Mouse (Mus musculus): ENCODE data around the gene Kcna7. TPM values are rescaled to one million over a fixed set of nuclear protein-coding genes. Genes with fewer than 3 reads are reported as not detected.

Kcna7 gene
- total RNA-seq, 2 experiments from 2014 or later = 68.4 to 95.8 TPM

- H3K4me3 ChIP-seq = peak overlapping the region; percentile 97
- intact Hi-C loops (cut with DNase I) = no loop called here
- peak overlapping the region; percentile 97 for H3K27ac ChIP-seq
- peak; percentile 90 for DNase-seq
- TF ChIP-seq CTCF (IDR thresholded peaks at IDR 0.05) = no peak
These were observed 53.5 kb downstream of the Kcna7 start for GRCm38 (mm10) chr7:45458748-45459563.

Small RNA genes within 50 kb of the gene (microRNA-seq; reads per million reads assigned to microRNA genes)
- not detected for gene Gm22133

Other genes starting within 250 kb of the Kcna7 start
- under 1 TPM; 0.31 to 0.36 TPM for gene Slc17a7, start 241.7 kb upstream of the Kcna7 start, total RNA-seq (2021)
- not detected for gene Gfy, start 226.1 kb upstream of the Kcna7 start, total RNA-seq (2021)
- not detected for gene Pth2, start 224.7 kb upstream of the Kcna7 start, total RNA-seq (2021)
- gene Ccdc155, start 200.8 kb upstream of the Kcna7 start, total RNA-seq (2021) = not detected
- gene Dkkl1, start 193.5 kb upstream of the Kcna7 start, total RNA-seq (2021) = not detected
- 1 to 10 TPM; 2.6 to 4.1 TPM for gene Tead2, start 189.9 kb upstream of the Kcna7 start, total RNA-seq (2021)
- gene Cd37, start 166.5 kb upstream of the Kcna7 start, total RNA-seq (2021) = 1 to 10 TPM in 1 of 2 experiments, under 1 TPM in 1; 0.69 to 1.3 TPM
- not detected for gene Slc6a16, start 164.6 kb upstream of the Kcna7 start, total RNA-seq (2021)
- gene Slc6a21, start 128.1 kb upstream of the Kcna7 start, total RNA-seq (2021) = not detected
- 10 to 100 TPM; 33.9 to 34.7 TPM for gene Trpm4, start 71.9 kb upstream of the Kcna7 start, total RNA-seq (2021)
- 1,000 to 10,000 TPM in 1 of 2 experiments, 100 to 1,000 TPM in 1; 818 to 1,018 TPM for gene Hrc, start 70.4 kb upstream of the Kcna7 start, total RNA-seq (2021)
- gene Ppfia3, start 38.6 kb upstream of the Kcna7 start, total RNA-seq (2021) = under 1 TPM; 0.08 to 0.10 TPM
- gene Lin7b, start 35.1 kb upstream of the Kcna7 start, total RNA-seq (2021) = not detected
- gene Snrnp70, start 9.9 kb upstream of the Kcna7 start, total RNA-seq (2021) = 10 to 100 TPM; 87.9 to 90.7 TPM
- 1 to 10 TPM; 3.6 to 4.9 TPM for gene Ntf5, start 8.0 kb downstream of the Kcna7 start, total RNA-seq (2021)
- under 1 TPM; 0.51 to 0.73 TPM for gene Lhb, start 15.2 kb downstream of the Kcna7 start, total RNA-seq (2021)
- gene Gys1, start 29.2 kb downstream of the Kcna7 start, total RNA-seq (2021) = 100 to 1,000 TPM; 279 to 365 TPM
- gene Ruvbl2, start 32.4 kb downstream of the Kcna7 start, total RNA-seq (2021) = 10 to 100 TPM; 18.2 to 28.1 TPM
- gene Ftl1, start 54.2 kb downstream of the Kcna7 start, total RNA-seq (2021) = 100 to 1,000 TPM; 122 to 149 TPM
- gene Bax, start 61.2 kb downstream of the Kcna7 start, total RNA-seq (2021) = 10 to 100 TPM; 17.6 to 18.4 TPM
- gene Tulp2, start 76.2 kb downstream of the Kcna7 start, total RNA-seq (2021) = under 1 TPM in 1 of 2 experiments, not detected in 1; 0.39 TPM
- 1 to 10 TPM; 5.5 to 8.4 TPM for gene Gm45808, start 81.2 kb downstream of the Kcna7 start, total RNA-seq (2021)
- 10 to 100 TPM; 13.1 to 22.9 TPM for gene Dhdh, start 83.2 kb downstream of the Kcna7 start, total RNA-seq (2021)
- gene Nucb1, start 104.8 kb downstream of the Kcna7 start, total RNA-seq (2021) = 10 to 100 TPM; 55.1 to 61.8 TPM
- gene Ppp1r15a, start 120.6 kb downstream of the Kcna7 start, total RNA-seq (2021) = 10 to 100 TPM; 28.3 to 28.5 TPM
- gene Plekha4, start 120.7 kb downstream of the Kcna7 start, total RNA-seq (2021) = 1 to 10 TPM; 3.4 to 3.5 TPM
- gene Hsd17b14, start 149.2 kb downstream of the Kcna7 start, total RNA-seq (2021) = 1 to 10 TPM; 1.0 to 1.3 TPM
- 100 to 1,000 TPM in 1 of 2 experiments, 10 to 100 TPM in 1; 91.4 to 106 TPM for gene Bcat2, start 164.5 kb downstream of the Kcna7 start, total RNA-seq (2021)
- not detected for gene Fgf21, start 209.8 kb downstream of the Kcna7 start, total RNA-seq (2021)
- not detected for gene Fut1, start 211.6 kb downstream of the Kcna7 start, total RNA-seq (2021)
- under 1 TPM in 1 of 2 experiments, not detected in 1; 0.20 TPM for gene Izumo1, start 216.2 kb downstream of the Kcna7 start, total RNA-seq (2021)
- 1 to 10 TPM; 5.7 to 8.0 TPM for gene Rasip1, start 221.8 kb downstream of the Kcna7 start, total RNA-seq (2021)
- 10 to 100 TPM; 18.7 to 44.9 TPM for gene Mamstr, start 234.3 kb downstream of the Kcna7 start, total RNA-seq (2021)